Mouse (Mus musculus) embryo, embryonic 10.5 days (tissue): ENCODE measurements at regions not wholly inside any gene's neighbourhood (a gene's known extent, or its start where the extent isn't known, plus 50 kb on each side); places are given as distances from the start of the nearest gene placed in this dataset.

Experiments
- DNase-seq: peaks from one replicate; pipeline ENCODE4 v3.0.0-alpha.2; 2015; ENCODE audit warnings: low spot score

DNA sequence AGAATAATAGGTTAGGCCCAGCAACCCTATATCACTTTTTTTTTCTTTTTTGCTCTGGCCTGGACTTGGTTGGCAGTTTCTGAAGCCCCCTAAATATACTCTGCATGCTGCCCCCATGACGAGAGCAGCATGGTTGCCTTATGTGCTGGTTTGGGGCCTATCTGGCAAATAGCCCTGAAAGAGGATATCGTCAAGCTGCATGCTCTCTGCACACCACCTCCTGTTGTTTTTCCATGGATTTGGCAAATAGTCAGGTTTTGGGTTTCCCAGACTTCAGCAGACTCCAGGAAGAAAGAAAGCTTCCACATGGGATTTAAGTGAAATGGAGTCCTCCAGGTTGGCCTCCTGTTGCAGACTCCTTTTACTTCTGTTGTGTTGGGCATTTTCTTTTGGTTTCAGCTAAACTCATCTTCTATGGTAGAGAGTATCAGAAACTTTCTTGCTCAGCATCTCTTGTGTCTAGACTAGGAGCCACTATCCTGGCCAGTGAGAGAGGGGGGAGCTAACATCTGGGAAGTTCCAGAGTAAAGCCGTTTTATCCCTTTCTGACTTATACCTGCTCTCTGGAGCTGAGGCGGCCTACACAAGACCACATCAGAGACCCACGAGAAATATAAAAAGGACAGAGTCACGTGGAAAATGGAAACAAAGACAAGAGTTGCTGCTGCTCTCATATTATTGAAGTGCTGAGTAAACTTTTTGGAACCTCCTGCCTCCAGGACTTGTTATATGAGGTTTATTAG, 140.4 kb upstream of the Egfl6 start:
- DNase-seq: no peak

DNA sequence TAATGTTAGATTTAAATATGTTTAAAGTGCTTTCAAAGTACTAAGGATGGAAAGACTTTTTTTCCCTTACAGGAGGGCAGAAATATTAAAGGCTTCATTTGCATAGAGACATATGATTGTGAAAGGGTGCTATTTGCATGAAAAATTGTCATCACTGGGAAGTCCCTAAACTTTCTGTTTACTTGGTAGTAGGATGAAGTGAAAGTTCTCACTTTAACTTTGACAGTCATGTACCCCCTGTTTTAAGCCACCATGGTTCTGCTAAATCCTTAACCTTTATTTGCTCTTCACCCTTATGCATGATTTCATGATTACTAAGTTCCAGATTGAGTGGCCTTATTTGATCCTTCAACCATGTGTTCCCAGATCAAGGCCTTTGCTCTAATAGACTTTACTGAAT, 132.6 kb upstream of the Egfl6 start:
- no peak for DNase-seq

DNA sequence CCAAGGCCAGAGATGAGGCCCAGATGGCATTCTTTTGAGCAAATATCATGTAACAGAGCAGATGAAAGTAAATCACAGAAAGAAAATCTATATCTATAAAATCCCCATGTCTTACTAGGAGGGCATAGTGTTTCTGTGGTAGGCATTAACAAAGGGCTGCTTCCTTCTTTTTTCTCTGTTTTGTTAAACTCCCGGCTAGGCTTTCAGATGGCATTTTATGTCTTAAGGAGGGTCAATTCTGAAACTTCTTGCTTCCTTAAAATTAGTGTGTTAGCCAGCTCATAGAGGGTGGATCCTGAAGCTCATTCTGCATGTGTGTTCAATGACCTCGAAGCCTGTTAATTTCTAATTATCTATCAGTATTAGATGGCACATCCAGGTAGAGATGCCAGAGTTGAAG, 123.8 kb upstream of the Egfl6 start:
- no peak for DNase-seq

DNA sequence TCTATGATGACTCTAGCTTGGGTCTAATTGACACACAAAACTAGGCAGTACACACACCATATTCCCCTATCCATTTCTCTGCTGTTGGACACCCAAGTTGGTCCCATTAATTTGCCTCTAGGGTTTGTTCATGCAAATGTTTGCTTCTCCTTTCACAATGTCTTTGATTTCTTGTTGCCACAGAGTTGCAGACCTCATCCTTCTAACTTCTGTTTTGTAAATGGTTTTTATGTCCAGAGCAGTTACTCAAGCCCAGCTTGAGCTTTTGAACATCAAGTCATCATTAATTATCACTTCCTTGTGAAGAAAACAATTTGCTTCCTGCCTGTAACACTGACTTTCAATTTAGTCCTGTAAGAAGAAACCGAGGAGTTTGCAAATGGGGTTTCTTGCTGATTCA, 122.6 kb upstream of the Egfl6 start:
- no peak for DNase-seq

DNA sequence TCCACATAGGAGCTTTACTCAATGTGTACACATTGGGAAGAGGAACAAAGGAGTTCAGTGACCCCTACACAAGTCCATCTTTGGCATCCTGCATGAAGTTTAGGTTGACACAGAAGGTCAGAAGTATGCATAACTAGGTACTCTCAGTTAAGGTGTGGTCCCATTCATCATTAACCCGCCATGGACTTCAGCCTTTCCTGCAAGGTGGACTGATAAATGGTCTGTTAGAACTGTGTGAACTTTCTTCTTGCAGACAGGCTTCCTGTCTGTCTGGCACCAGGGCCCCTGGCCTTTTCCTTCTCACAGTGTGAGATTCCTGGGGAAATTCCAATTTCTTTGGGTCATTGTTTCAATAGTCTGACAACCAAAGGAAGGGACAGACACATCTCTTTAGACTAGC, 121.5 kb upstream of the Egfl6 start:
- no peak for DNase-seq

DNA sequence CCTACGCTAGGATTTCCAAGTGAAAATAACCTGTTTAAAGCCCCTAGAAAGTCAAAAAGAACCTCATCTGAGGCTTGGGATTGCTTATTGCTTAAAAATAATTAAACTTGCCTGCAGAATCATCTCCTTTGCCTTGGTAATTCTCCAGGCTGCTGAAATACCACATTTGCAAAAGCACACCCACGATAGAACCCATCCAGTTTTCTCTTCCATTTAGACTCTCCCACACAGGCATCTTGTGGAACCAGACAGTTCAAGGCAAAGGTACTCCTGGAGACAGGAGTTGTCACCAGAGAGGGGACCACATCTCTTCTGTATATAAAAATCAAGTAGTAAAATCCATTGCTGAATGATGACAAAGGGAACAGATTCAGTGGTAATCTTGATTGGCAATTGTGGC, 118.8 kb upstream of the Egfl6 start:
- no peak for DNase-seq

DNA sequence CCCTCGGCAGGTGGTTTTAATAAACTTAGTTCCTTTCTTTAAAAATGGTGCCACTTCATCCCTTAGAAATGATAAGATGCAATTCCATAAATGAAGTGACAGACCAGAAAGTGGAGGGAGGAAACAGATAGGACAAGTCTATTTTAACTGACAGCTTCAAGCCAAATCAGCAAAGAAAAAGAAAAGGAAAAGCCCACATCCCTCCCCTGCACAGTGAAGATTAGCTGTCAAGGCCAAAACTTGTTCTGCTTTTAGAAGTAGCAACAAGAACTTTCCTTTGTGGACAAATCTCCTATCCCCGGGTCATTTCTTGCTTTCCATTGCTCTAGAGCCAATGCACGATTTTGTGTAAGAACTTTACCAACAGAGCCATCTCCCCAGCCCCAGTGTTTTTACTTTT, 108.7 kb upstream of the Egfl6 start:
- DNase-seq: no peak

DNA sequence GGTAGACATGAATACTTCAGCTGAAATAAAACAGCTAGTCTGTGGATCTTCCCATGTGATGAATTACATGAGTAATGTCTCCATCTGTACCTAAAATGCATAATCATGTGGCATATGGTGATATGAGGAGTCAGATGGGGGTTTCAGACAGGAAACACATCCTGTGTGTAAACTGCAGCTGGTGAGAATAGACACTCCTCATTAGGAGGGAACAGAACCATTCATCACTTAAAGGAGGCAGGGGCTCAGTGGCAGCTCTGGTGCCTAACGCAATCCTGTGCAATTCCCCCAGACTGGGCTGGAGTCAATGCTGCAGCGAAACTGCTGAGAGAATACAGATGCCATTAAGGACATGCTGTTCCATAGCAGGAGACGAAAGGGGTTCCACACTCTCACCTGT, 103.3 kb upstream of the Egfl6 start:
- DNase-seq: peak; percentile 11

DNA sequence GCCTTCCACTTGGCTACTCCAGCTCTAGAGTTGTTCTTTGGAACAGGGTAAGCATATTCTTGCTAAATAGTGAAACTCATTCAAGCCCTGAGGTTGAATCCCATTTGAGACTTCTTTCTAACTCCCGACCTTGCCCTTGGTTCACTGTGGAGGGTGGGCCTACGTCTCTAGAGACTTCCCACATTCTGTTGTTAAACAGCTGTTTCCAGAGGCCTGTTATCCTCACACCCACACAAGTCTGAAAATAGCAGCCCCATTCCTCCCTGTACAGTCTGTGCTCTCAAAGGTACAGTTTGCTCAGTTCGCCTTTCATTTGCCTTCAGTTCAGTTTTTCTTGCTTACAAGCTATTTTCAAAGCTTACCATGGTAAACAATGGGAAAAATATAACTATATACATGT, 87.9 kb upstream of the Egfl6 start:
- no peak for DNase-seq

DNA sequence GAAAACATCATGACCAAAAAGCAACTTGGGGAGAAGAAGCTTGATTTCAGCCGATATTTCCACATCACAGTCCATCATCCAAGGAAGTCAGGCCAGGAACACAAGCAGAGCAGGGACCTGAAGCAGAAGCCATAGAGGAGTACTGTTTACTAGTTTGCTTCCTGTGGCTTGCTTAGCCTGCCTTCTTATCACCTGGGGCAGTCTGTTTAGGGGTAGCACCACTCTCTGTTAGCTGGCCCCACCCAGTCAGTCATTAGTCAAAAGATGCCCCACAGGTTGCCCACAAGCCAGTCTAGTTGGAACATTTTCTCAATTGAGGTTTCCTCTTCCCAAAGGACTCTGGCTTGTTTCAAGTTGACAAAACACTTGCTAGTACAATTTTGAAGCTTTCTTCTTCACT, 87.1 kb upstream of the Egfl6 start:
- DNase-seq: no peak

DNA sequence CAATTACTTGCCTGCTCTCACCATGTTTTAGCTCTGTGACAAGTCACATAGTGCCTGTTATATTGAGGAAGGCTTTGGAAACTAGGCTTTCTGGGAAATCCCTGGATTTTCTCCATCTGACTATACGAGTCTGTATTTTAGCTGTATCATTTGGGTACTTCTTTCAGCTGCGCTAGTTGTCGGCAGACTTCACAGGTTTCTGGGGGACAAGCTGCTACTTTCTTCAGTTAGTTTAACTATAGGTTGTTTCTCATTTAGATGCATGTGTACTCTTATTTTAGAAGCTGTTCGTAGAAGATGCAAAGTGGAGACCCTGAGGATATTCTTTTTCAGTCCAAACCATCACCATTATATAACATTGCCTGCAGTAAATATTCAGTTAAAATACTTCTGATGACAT, 86.3 kb upstream of the Egfl6 start:
- DNase-seq: no peak

DNA sequence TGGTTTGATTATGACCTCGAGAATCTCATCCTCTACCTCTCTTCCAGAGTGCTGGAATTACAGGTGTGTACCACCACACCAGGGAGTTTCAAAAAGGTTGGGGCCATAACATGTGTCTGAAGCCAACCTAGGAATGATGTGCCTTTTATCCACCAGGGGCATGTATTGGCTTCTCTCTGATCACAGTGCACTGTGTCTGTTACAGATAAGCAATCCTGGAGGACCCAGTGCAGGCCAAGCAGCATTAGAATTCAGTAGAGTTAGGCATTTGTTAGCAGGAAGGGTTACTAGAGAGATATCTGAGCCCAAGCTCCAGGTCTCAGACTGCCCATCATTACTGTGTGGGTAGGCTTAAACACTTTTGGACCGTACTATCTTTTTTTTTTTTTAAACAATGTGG, 80.8 kb upstream of the Egfl6 start:
- DNase-seq: no peak

DNA sequence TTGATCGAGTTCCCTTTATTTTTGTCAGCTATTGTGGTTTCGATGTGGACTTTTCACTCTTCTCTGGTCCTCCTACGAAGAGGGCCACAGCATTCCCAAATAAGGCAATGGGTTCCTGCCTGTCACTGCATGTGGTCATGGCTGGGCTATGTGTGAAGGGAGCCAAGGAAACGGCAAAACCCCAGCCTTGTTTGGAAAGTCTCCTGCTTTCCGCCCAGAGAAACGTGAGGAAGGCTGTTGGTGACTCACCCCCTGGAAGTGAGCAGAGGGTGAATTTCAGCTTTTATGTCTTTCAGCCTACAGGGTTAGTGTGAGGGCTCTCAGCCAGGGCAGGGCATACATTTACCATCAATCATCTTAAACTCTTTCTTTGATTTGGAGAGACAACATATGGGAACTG, 76.3 kb upstream of the Egfl6 start:
- DNase-seq: peak; percentile 31

DNA sequence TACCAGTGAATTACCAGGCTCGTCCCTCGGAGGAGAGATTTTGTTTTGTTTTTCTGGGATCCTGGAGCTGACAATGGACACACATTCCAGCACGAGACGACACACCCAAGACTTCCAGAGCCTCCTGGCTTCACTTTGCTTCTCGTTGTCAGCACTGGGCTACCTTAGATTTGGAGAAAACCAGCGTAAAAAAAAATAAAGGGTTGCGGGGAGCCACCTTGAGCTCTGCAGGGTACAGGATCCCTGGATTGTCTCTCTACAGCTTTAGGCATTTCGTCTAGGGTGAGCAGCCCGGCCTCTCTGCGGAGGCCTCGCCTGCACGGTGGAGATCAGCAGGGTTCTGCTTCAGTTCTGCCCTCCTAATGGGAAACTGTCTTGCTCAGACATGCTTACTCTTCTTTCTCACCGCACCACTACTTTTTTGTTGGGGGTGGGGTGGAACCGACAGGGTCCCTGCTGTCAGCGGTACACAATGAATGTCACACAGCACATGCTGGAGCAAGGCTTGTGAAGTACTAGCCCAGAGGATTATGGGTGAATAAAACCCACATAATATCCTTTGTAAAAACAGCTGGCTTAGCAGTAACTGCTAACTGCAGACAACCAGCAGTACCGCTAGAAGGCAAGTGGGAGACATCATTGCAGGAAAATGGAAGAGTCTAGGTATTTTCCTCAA, 75.7 kb upstream of the Egfl6 start:
- DNase-seq: no peak

DNA sequence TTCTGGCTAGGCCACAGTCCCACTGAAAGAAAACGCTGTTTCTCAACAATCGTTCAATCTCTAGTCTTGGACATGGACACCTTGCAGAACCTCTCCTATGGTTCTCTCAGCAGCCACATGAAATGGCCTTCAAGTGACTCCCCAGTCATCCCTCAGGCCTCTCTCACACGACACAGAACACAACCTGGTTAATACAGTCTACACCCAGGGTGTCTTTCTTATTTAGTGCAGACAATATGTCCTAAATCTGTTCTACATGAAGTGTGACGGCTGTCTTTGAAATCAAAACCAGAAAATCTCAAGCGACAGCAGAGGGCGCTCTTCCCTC, 75.2 kb upstream of the Egfl6 start:
- DNase-seq: peak; percentile 90

DNA sequence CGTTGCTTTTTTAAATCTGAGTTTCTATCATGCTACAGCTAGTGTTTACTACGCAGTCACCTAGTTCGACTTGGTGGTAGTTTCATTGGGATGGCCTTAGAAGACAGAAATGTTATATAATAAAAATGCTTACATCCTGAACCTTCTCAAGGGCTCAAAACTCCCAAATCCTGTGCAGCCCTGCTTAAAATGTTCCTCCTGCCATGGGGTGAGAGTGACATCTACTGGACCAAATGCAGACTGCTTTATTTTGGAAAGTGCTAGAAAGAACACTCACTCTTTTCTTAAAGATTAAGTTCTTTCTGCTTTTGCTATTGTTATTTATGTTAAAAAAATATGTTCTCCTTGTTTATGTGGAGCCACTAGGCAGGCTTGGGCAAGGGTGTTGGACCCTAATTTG, 66.9 kb upstream of the Egfl6 start:
- DNase-seq: peak; percentile 66

DNA sequence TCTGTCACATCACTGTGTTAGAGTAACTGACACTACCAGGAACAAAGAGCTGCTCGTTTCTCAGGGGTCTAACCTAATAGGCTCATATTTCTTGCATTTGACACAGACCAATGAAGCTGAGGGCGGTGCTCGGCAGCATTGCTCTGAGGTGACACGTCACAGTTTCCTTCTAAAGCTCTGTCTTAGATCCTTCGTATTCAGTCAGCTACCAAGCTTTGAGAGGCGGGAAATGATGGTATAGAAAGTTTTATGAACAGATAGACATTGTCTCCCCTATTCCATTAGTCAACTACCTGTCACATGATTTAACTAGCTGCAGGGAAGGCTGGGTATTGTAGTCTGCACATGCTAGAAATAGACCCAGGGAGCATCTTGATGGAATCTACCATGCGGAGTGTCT, 60.2 kb upstream of the Egfl6 start:
- no peak for DNase-seq

DNA sequence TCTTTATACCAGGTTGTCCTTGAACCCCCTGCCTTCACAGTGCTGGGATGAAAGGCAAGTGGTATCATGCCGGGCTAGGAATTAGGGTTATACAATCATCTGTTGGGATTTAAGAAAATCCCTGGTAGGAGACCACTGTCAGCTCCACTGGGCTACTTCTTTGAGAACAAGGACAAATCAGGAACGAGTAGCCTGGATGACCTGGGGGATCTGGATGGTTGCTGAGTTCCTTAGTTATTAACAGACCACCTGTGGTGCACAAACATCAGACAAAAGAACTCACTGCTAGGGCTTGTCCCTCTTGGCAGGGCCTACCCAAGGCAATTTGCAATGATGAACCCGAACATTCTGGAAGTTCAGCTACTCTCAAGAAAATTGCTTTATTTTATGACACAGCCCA, 55.7 kb upstream of the Egfl6 start:
- DNase-seq: no peak

DNA sequence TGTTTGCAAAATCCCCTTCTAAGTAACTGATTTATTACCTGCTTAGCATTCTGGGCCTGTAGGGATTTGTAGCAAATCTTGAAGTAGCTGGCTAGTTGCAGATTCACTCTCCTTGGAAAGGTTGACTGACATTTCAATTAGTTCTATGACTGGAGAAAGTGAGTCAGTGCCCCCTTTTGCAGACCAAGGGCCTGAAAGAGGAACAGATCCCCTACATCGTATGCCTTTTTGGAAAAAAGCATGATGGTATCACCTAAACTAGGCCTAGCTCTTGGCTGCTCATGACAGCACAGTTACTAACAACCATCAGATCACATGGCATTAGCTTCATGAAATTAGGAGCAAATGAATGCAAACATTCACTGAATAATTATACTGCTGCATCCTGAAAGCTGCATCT, 54.7 kb upstream of the Egfl6 start:
- no peak for DNase-seq
